Mouse (Mus musculus): Measurements from ENCODE around the gene Otulin.

Otulin gene

GRCm38 (mm10) chr15:27578918-27579317 lies 51.6 kb downstream of the Otulin start:
- no peak for DNase-seq

- DNase-seq, result no peak
These were observed 52.3 kb downstream of the Otulin start for GRCm38 (mm10) chr15:27577915-27578780.

- no peak for DNase-seq
These were observed 53.6 kb downstream of the Otulin start for GRCm38 (mm10) chr15:27576886-27577285.

- no peak for DNase-seq
These were observed 54.6 kb downstream of the Otulin start for GRCm38 (mm10) chr15:27575932-27576331.

DNA sequence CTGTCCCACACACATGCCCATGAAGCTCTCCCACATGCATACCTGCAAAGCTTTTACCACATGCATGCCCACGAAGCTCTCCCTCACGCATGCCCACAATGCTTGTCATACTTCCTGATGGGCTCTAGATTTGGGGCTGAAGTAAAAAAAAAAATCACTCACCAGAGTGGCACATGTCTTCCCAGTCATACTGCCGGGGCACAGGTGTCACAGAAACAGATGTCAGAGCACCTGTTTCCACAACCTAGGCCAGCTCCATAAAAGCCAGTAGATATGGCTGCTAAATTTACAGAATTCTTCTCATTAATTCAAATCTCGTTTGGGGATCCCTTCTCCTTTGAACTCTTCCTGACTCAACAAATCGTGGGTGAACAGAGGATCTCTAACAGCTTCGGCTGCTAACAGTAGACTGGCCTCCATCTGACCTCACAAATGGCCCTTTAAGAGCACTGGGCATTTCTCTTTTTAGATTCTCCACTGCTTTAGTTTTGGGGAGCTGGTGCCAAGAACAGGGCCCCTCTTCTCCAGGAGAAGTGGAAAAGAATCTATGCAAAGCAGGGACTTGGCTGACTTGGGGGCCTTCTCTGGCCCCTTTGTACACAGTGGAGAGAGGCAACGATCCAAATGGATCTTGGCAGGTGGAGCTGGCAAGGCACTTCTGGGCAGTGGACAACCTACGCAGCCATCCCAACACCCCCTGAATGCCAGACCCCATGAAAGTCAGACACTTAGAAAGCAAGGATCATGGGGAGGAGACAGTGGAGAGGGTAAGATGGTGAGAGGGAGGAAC lies 55.3 kb downstream of the Otulin start:
- DNase-seq, result no peak

DNA sequence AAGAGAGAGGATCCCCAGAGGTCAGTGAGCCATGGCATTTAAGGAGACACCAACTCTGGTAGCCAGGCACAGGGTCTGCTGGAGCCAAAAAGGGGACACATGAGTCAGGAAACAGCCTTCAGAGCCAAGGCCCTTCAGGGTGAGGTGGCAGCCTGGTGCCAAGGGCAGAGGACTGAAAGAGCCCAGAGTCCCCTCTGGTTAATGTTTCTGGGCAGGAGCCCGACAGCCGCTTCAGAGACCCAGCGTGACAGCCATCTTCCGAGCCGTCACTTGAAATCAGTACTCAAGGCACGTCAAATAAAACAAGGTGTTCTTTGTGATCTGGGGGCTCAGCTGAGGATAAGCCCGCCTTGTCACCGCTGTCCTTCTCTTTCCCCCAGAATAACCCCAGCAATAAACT lies 59.3 kb downstream of the Otulin start:
- DNase-seq, result no peak

DNA sequence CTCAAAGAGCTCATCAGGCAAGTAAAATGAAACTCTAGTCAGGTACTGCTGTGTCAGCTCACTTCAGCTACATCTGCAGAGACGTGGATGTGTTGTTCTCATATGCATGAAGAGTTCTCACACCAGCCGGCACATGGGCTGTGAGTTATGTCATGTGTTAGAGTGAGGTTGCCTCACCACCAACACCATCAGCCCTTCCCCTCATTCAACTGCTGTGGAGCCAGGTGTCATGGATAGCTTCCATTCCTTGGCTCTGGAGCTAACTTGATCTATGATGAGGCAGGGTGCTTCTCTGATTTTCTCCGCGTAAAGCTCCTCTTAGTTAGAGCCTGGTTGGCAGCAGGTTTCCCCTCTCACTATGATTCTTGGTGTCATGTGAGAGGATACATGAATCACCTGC lies 60.1 kb downstream of the Otulin start:
- DNase-seq, result no peak

- DNase-seq, result no peak
These were observed 60.6 kb downstream of the Otulin start for GRCm38 (mm10) chr15:27569924-27570323.

DNA sequence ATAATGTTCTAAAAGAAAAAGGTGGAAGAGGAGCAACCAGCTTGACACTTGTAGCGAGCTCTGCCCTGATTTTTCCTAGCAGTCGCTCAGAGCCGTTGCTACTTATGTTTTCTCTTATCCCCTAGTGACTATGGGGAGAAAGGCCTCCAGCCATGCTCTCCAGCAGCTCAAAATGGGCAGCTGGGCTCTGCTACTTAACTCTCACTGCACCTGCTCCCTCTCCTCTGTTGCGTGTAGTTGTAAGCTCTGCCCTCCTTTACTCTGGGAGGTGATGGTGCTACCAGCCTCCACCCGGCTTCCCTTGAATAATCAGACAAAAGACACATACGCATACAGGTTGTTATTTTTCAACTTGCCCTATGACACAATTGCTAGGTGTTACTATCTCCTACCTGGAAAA lies 62.1 kb downstream of the Otulin start:
- DNase-seq, result no peak

GRCm38 (mm10) chr15:27567356-27567755 lies 63.1 kb downstream of the Otulin start:
- DNase-seq, result no peak

GRCm38 (mm10) chr15:27565626-27566185 lies 64.8 kb downstream of the Otulin start:
- peak; percentile 68 for DNase-seq

DNA sequence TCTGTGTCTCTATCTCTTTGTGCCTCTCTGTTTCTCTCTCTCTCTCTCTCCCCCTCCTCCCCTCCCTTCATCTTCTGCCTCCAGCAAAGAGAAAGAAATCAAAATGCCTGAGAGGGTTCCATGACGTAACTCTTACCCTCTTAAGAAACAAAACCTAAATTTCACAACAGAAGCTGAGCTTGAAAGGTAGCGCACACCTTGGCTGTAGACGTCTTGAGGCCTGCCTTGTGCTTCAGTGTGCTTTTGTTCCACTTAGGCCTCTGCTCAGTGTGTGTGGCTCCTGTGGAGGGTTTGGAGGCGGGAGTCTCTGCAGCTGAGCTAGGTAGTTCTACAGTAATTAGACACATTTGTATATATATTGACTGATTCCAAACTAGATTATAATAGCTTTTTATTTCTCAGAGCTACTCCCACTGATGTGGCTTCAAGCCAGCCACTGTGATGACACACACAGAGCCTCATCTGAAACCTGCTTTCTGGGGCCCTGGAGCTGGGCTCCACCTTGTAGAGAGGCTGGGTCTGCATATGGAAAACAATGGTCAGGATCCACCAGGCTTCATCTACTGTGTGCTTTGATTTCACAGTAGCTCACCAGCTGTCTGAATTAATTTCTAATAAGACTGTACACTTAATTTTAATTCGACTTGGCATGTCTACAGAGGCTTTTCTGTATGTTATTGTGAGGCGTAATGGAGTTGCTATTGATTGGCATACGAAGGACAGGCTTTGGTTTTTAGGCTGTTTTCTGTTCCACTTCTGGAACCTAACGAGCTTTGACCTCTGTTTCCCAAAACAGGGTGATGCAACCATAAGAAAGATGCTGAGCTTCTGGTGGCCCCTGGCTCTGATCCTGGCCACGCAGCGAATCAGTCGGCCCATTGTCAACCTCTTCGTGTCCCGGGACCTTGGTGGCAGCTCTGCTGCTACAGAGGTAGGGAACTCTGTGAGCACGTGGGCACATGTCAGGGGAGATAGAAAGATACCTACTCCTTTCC lies 66.1 kb downstream of the Otulin start:
- peak; percentile 72 for DNase-seq

DNA sequence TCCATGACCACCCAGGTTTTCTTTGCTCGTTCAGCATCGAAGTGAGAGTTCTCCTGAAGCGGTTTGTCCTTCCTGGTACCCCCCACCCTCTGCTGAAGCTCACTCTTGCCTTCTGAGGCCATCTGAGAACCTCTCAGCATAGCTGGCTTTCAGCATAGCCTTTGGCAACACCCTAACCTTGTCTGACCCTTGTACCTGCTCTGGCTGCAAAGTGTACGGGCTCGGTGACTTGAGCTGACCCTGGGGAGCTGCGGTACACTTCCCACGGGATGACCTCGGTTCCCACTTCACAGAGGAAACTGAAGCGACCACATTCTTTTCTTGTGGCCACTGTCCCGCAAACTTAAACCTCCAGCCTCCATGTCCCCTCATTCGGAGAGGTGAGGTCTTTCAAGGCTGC lies 70.2 kb downstream of the Otulin start:
- DNase-seq, result no peak

- DNase-seq, result no peak
These were observed 71.9 kb downstream of the Otulin start for GRCm38 (mm10) chr15:27558456-27559147.

GRCm38 (mm10) chr15:27553554-27553953 lies 76.9 kb downstream of the Otulin start:
- no peak for DNase-seq

- no peak for DNase-seq
These were observed 78.3 kb downstream of the Otulin start for GRCm38 (mm10) chr15:27552129-27552700.

GRCm38 (mm10) chr15:27551117-27552114 lies 79.1 kb downstream of the Otulin start:
- DNase-seq, result no peak

GRCm38 (mm10) chr15:27550358-27550992 lies 80.0 kb downstream of the Otulin start:
- no peak for DNase-seq

DNA sequence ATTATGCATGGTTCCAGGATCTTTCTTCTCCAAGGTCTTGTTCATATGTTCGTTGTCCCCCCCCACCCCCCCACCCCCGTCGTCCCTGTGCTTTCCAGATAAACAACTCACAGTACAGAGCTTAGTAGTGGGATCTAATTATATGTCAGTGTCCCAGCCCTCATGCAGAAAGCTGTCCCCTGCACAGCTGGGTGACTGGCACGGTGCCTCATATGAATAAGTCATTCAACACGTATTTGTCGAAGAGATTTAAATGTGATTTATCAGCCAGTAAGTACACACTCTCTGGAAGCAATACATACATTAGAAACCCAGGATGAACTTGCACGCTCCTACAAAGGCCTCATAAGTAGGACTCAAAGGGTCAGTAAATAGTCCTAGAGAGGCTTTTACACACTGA lies 80.6 kb downstream of the Otulin start:
- DNase-seq, result no peak

DNA sequence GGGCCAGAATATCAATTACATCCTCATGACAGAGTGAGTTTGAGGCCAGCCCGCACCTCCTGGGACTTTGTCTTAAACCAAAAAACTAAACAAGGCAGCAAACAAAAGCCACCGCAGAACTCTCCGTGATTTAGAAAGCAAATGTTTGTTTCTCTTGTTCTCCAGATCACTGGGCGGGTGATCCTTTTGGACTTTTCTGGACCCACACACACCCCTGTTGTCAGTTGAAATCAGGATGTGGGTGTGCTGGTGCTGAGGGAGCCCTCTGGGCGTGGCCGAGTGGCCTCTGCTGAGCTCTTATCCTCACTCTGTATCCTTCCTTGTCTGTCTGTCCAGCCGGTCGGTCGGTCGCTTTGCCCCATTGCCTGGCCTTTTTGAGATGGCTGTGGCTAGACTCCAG lies 81.4 kb downstream of the Otulin start:
- no peak for DNase-seq
